Mouse (Mus musculus) liver, adult 2 months (tissue): Measurements from ENCODE around the gene Depdc1b.

Experiments
- CTCF ChIP-seq: fragments of 200-500 bp; IDR thresholded peaks from 2 replicates; pipeline ENCODE4 v1.5.1; 2011; ENCODE audit warnings: low read depth, low read length, control low read depth
- POLR2A ChIP-seq: fragments of 200-500 bp; IDR thresholded peaks from 2 replicates; pipeline ENCODE4 v1.6.1; 2011; ENCODE audit warnings: low read length, control low read depth; ENCODE audit not compliant: insufficient read depth; ENCODE audit errors: extremely low read depth

GRCm38 (mm10) chr13:108271458-108272148 lies 44.5 kb upstream of the Depdc1b start:
- no peak for TF ChIP-seq POLR2A
- TF ChIP-seq CTCF: no peak
